Mouse (Mus musculus) ovary, adult 18-20 months (tissue): ENCODE data around the gene Dnajc7.
A peak's percentile ranks its signal among the peaks of the same experiment; 100 is the strongest.
"Not testable (repeated sequence)": the region's sequence is repeated elsewhere in the genome, so short reads cannot be mapped to it uniquely, and the experiment has no call there.

Experiments used
- DNase-seq: peaks from one replicate; pipeline ENCODE4 v3.0.0; 2022; ENCODE audit warnings: low spot score, mixed read lengths

The Dnajc7 gene

GRCm38 (mm10) chr11:100548141-100548540 lies 71.8 kb downstream of the Dnajc7 start:
- DNase-seq, result no peak

- DNase-seq, result no peak
Observed at GRCm38 (mm10) chr11:100546955-100547354, 73.0 kb downstream of the Dnajc7 start.

- DNase-seq, result no peak
Observed at GRCm38 (mm10) chr11:100545746-100546085, 74.3 kb downstream of the Dnajc7 start.

- peak; percentile 90 for DNase-seq
Observed at GRCm38 (mm10) chr11:100544832-100545745, 74.9 kb downstream of the Dnajc7 start, which contains the start of gene Ttc25. TSS of gene Ttc25 (plus strand) at chr11:100545607.

- DNase-seq, result no peak
Observed at GRCm38 (mm10) chr11:100541577-100541976, 78.4 kb downstream of the Dnajc7 start.

- DNase-seq, result no peak
Observed at GRCm38 (mm10) chr11:100540966-100541365, 79.0 kb downstream of the Dnajc7 start.

GRCm38 (mm10) chr11:100536466-100536865 lies 83.5 kb downstream of the Dnajc7 start:
- DNase-seq, result no peak

- no peak for DNase-seq
Observed at GRCm38 (mm10) chr11:100535996-100536395, 84.0 kb downstream of the Dnajc7 start.

- DNase-seq, result not testable (repeated sequence)
Observed at GRCm38 (mm10) chr11:100534821-100535220, 85.1 kb downstream of the Dnajc7 start.

- not testable (repeated sequence) for DNase-seq
Observed at GRCm38 (mm10) chr11:100534411-100534810, 85.6 kb downstream of the Dnajc7 start.

- no peak for DNase-seq
Observed at GRCm38 (mm10) chr11:100533871-100534270, 86.1 kb downstream of the Dnajc7 start.
